Mouse (Mus musculus) midbrain, embryonic 16.5 days (tissue): Measurements from ENCODE around the gene Nsg2. TPM values are rescaled to one million over a fixed set of nuclear protein-coding genes. Genes with fewer than 3 reads are reported as not detected.
"Not testable (repeated sequence)": the region's sequence is repeated elsewhere in the genome, so short reads cannot be mapped to it uniquely, and the experiment has no call there.

Experiments used
- ATAC-seq: fragments of 200-750 bp; cut with Nextera tagmentation; 2 replicates; pipeline ENCODE4 v1.8.0; 2017; ENCODE audit warnings: moderate TSS enrichment
- H3K27ac ChIP-seq: fragments of 300-500 bp; sonication (generic); 2 replicates; pipeline ENCODE4 v1.5.1; 2014; ENCODE audit warnings: mild to moderate bottlenecking, low read length, mixed read lengths
- H3K27me3 ChIP-seq: fragments of 300-500 bp; sonication (generic); 2 replicates; pipeline ENCODE4 v1.6.1; 2014; ENCODE audit warnings: low read depth, low read length, mixed read lengths; ENCODE audit not compliant: control insufficient read depth, insufficient read depth
- H3K36me3 ChIP-seq: fragments of 300-500 bp; sonication (generic); 2 replicates; pipeline ENCODE4 v1.6.1; 2014; ENCODE audit warnings: mild to moderate bottlenecking, low read length, moderate library complexity, mixed read lengths; ENCODE audit not compliant: control insufficient read depth, insufficient read depth
- H3K4me1 ChIP-seq: fragments of 300-500 bp; sonication (generic); 2 replicates; pipeline ENCODE4 v1.6.1; 2014; ENCODE audit warnings: mild to moderate bottlenecking, low read length, mixed read lengths; ENCODE audit not compliant: control insufficient read depth, insufficient read depth
- H3K4me2 ChIP-seq: fragments of 300-500 bp; sonication (generic); 2 replicates; pipeline ENCODE4 v1.6.1; 2014; ENCODE audit warnings: mild to moderate bottlenecking, low read length, mixed read lengths
- H3K4me3 ChIP-seq: fragments of 300-500 bp; sonication (generic); 2 replicates; pipeline ENCODE4 v1.5.1; 2014; ENCODE audit warnings: low read depth, mild to moderate bottlenecking, low read length, moderate library complexity, mixed read lengths
- H3K9ac ChIP-seq: fragments of 300-500 bp; sonication (generic); 2 replicates; pipeline ENCODE4 v1.6.1; 2014; ENCODE audit warnings: low read depth, low read length, mixed read lengths
- H3K9me3 ChIP-seq: fragments of 300-500 bp; sonication (generic); replicated peaks from 2 replicates; pipeline ENCODE4 v1.6.1; 2014; ENCODE audit warnings: mild to moderate bottlenecking, low read length, mixed read lengths; ENCODE audit not compliant: control insufficient read depth, poor library complexity, severe bottlenecking
- WGBS: fragments of 180-500 bp; shearing (Covaris S2); extraction: QIAGEN DNeasy Blood & Tissue Kit; methylation state at CpG from one replicate; pipeline ENCODE4 v1.1.7; 2014; 5-methylcytosine and 5-hydroxymethylcytosine counted together
- polyA plus RNA-seq: library from polyadenylated mRNA; unstranded; fragments of >200 nt; fragmentation: Nextera tagmentation; extraction: Ambion mirVana; gene quantifications from 2 replicates; pipeline ENCODE4 v1.2.1, GENCODE M21; 2015

Gene Nsg2
- 730 and 757 TPM in 2 replicates for polyA plus RNA-seq

DNA sequence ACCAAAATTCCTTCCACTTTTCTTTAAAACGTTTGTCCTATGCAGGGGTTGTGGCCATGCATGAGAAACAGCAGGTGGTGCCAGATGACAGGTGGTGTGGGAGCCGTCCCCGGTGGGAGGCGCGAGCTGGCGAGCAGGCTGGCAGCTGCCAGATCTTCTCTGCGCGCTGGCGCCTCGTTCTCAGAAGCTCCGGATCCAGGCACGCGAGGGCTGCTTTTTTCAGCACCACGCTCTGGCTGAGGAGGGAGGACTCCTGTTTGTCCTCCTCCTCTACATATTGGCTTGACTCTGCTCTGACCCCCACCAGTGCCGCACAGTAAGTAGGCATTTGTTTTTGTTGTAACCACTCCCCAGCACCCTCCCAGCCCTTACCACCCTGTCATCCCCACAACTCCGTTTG lies at the start of gene Nsg2:
TSS of gene Nsg2 (plus strand) at position 183 of the 400 bp plus-strand sequence.
- WGBS = 0% methylated on average over 16 of the region's 16 CpGs
- Histone ChIP-seq H3K27me3 (no peaks in the 10 kb centered on the region), H3K4me1 (peaks cover 28% of the 10 kb centered on the region), H3K27ac (peak within 1 kb of the TSS; percentile 95), H3K4me3 (peak within 1 kb of the TSS; percentile 67), H3K9ac (peak within 1 kb of the TSS; percentile 88), H3K36me3 (peaks cover 15% of the 10 kb centered on the region), H3K4me2 (peak within 1 kb of the TSS; percentile 88), H3K9me3 (no peaks in the 10 kb centered on the region)
- ATAC-seq = peak; percentile 92

- H3K9me3 ChIP-seq = no peaks in the 10 kb centered on the region
- H3K27ac ChIP-seq = no peak overlapping the region
- ATAC-seq = no peak
- H3K4me3 ChIP-seq = no peak overlapping the region
- no peaks in the 10 kb centered on the region for H3K36me3 ChIP-seq
- no peak overlapping the region for H3K9ac ChIP-seq
- H3K27me3 ChIP-seq = no peaks in the 10 kb centered on the region
- H3K4me1 ChIP-seq = no peaks in the 10 kb centered on the region
- H3K4me2 ChIP-seq = no peak overlapping the region
These were observed 40.2 kb upstream of the Nsg2 start for GRCm38 (mm10) chr11:31960071-31960470.

- Histone ChIP-seq H3K4me3 (no peak overlapping the region), H3K27me3 (no peaks in the 10 kb centered on the region), H3K4me2 (no peak overlapping the region), H3K9me3 (no peaks in the 10 kb centered on the region), H3K9ac (no peak overlapping the region), H3K36me3 (no peaks in the 10 kb centered on the region), H3K4me1 (peaks cover 3% of the 10 kb centered on the region), H3K27ac (no peak overlapping the region)
- ATAC-seq = no peak
- 100% methylated on average over 1 of the region's 1 CpGs for WGBS
These were observed 36.3 kb upstream of the Nsg2 start for GRCm38 (mm10) chr11:31963993-31964392.

GRCm38 (mm10) chr11:31965256-31966134 lies 34.8 kb upstream of the Nsg2 start, which contains the start of gene 4930524B15Rik:
Gene 4930524B15Rik (plus strand): TSS chr11:31965592.
- Histone ChIP-seq H3K9me3 (no peaks in the 10 kb centered on the region), H3K9ac (peak within 1 kb of the TSS; percentile 53), H3K36me3 (no peaks in the 10 kb centered on the region), H3K4me2 (peak within 1 kb of the TSS; percentile 58), H3K4me3 (peak within 1 kb of the TSS; percentile 31), H3K27me3 (no peaks in the 10 kb centered on the region), H3K27ac (no peak within 1 kb of the TSS), H3K4me1 (peaks cover 3% of the 10 kb centered on the region)
- ATAC-seq = peak; percentile 68
- WGBS = 38% methylated on average over 47 of the region's 49 CpGs

DNA sequence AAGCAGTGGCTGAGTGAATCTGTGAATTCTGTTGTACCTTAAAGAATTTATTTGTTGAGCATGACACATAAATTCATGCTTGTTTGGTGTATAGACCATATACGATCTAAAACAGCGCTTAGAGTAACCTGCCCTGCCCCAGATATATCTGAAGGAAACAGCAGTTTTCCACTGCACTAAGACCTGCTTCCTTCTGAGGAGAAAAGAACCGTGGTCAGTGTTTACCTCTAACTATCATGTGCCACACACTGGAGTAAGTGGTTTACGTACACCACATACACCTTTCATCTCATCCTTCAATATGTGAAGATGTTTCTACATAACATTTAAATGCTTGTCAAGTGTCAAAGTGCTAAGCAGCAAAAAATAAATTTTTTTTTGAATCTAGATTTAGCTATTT lies 26.1 kb upstream of the Nsg2 start:
- Histone ChIP-seq H3K27ac (no peak overlapping the region), H3K4me1 (no peaks in the 10 kb centered on the region), H3K9ac (no peak overlapping the region), H3K36me3 (no peaks in the 10 kb centered on the region), H3K4me2 (no peak overlapping the region), H3K27me3 (no peaks in the 10 kb centered on the region), H3K9me3 (no peaks in the 10 kb centered on the region), H3K4me3 (no peak overlapping the region)
- ATAC-seq = no peak
- 80% methylated on average over 4 of the region's 4 CpGs for WGBS

DNA sequence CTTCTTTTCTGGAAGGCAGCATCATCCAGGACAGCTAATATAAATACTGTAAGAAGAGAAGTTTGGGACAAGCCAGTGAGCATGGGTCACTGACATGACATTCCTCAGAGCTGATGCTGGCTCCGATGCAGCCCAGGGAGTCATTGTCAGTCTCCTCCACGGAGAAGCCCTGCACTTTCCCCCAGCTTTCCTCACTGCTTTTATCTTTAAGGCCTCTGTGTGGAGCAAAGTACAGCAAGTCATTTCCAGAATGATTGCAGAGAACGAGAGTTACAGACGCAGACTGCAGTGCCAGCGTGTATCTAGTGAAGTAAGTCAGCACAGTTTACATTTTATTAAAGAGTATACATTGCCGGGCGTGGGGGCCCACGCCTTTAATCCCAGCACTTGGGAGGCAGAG lies 25.4 kb upstream of the Nsg2 start:
- ATAC-seq = no peak
- Histone ChIP-seq H3K4me2 (no peak overlapping the region), H3K4me1 (no peaks in the 10 kb centered on the region), H3K36me3 (no peaks in the 10 kb centered on the region), H3K9ac (no peak overlapping the region), H3K4me3 (no peak overlapping the region), H3K9me3 (no peaks in the 10 kb centered on the region; the same call in 1 of the 2 replicates), H3K27ac (no peak overlapping the region), H3K27me3 (no peaks in the 10 kb centered on the region)
- 56% methylated on average over 8 of the region's 8 CpGs for WGBS

DNA sequence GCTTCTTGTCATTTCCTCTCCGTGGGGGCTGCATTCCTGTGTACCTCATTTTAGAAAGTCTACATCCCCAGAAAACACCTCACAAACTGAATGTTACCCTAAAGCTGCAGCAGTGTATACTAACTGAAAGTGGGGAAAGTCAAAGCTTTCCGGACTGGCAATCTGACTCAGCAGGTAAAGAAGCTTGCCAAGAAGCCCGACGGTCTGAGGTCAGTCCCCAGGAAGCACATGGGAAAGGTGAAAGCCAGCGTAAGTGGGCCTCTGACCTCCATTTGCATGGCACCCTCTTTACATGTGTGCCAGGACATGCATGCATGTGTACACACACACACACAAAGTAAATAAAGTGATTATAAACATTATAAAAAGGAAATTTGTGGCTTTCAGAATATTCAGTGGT lies 24.6 kb upstream of the Nsg2 start:
- Histone ChIP-seq H3K27me3 (no peaks in the 10 kb centered on the region), H3K4me3 (no peak overlapping the region), H3K9me3 (no peaks in the 10 kb centered on the region; the same call in 1 of the 2 replicates), H3K4me2 (no peak overlapping the region), H3K27ac (no peak overlapping the region), H3K4me1 (no peaks in the 10 kb centered on the region), H3K36me3 (no peaks in the 10 kb centered on the region), H3K9ac (no peak overlapping the region)
- WGBS = 79% methylated on average over 5 of the region's 5 CpGs
- no peak for ATAC-seq

- Histone ChIP-seq H3K27me3 (no peaks in the 10 kb centered on the region), H3K9ac (no peak overlapping the region), H3K4me2 (no peak overlapping the region), H3K4me1 (no peaks in the 10 kb centered on the region), H3K9me3 (no peaks in the 10 kb centered on the region; the same call in 1 of the 2 replicates), H3K4me3 (no peak overlapping the region), H3K27ac (no peak overlapping the region), H3K36me3 (no peaks in the 10 kb centered on the region)
- ATAC-seq = no peak
- 80% methylated on average over 5 of the region's 5 CpGs for WGBS
These were observed 24.1 kb upstream of the Nsg2 start for GRCm38 (mm10) chr11:31976137-31976536.

- not testable (repeated sequence) for ATAC-seq, H3K9ac ChIP-seq, H3K9me3 ChIP-seq, H3K27ac ChIP-seq, H3K4me2 ChIP-seq, H3K4me3 ChIP-seq, H3K4me1 ChIP-seq, H3K27me3 ChIP-seq, H3K36me3 ChIP-seq
- WGBS = 86% methylated on average over 5 of the region's 5 CpGs
These were observed 20.2 kb upstream of the Nsg2 start for GRCm38 (mm10) chr11:31980089-31980488.
